Mouse (Mus musculus): ENCODE data around the gene Hs3st3a1. TPM values are rescaled to one million over a fixed set of nuclear protein-coding genes. Genes with fewer than 3 reads are reported as not detected.

Gene Hs3st3a1
- polyA plus RNA-seq (2015; fragmentation: Nextera tagmentation; extraction: Ambion mirVana) = 0.11 and 0.25 TPM in 2 replicates

DNA sequence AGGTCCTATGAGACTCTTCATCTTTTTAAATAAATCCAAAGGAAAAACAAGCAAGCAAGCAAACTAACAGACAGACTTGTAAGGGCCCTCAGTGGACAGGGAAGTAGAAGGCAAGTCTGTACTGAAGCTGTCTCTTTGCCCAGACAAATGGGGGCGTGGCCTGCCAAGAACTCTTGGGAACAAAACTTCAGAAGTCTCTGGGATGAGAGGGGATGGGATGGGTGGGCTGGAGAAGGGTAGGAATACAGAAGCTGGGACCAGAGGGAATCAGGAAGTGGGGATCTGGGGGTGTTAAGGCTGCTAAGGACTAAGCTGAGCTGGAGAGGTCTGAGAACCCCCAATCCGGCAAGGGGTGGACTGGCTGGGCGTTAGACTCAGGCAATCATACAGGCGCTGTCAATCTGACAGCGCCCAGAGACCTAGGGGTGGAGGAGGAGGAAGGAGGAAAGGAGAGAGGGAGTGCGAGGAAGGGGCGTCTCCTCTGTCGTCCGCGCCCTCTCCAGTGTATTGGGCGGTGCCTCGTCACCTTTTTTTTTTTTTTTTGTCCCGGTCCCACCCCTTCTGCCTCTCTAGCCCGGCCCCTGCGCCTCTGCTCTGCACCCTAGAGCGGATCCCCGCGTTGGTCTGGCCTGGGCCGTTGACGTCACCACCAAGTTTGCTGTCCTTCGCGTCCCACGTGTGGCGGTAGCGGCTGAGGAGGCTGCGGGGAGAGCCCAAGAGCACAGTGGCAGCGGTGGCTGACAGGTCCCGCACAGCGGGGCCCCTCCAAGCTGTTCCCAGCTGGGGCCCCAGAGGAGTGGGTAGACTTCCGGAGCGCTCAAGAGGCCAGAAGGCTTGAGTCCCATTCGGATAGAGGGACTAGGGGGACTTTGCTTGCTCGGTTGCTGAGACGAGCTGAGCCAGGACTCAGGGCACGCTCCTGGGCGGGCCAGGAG, at the start of gene Hs3st3a1:
Gene Hs3st3a1 (plus strand): TSS at position 722 of the 935 bp plus-strand sequence.
- peak within 1 kb of the TSS; percentile 68 for H3K9ac ChIP-seq (ENCODE audit: low read length)
- H3K36me3 ChIP-seq (ENCODE audit: control insufficient read depth, insufficient read depth) = no peaks in the 10 kb centered on the region
- H3K9me3 ChIP-seq (replicated peaks; ENCODE audit: control insufficient read depth, low read length) = 0 out of 2 replicates have a peak, but pooled peaks cover 4% of the 10 kb centered on the region
- no peak within 1 kb of the TSS for H3K27ac ChIP-seq (ENCODE audit: low read length)
- H3K4me2 ChIP-seq (ENCODE audit: low read depth, low read length) = peak within 1 kb of the TSS; percentile 99
- peaks cover 24% of the 10 kb centered on the region for H3K27me3 ChIP-seq (ENCODE audit: control insufficient read depth, insufficient read depth, low read length)
- peak within 1 kb of the TSS; percentile 59 for H3K4me3 ChIP-seq (ENCODE audit: low read length)
- H3K4me1 ChIP-seq (ENCODE audit: control insufficient read depth, insufficient read depth, low read length) = peaks cover 11% of the 10 kb centered on the region; the same call in 1 of the 2 replicates
- WGBS = 1% methylated on average over 34 of the region's 36 CpGs
- ATAC-seq (replicated peaks; ENCODE audit: extremely low read depth, insufficient read depth, low FRiP score) = peak; percentile 90

DNA sequence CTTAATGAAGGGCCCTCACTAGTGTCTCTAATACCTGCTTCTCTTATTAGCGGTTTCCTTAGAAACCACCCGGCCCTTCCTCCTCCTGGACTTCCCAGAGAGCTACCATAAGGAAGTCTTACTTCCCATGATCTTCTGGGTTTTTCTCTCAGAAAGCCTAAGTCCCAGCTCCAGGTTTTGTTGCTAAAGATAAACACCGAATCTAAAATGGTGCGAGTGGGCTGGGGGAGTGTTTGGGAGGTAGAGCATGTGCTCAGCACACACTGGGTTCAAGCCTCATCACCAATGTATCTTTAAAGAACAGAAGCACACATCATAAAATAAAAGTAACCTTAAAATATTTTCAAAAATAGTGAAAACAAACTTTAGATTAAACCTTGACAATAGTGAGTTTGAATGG, 48.8 kb upstream of the Hs3st3a1 start:
- no peak overlapping the region for H3K4me3 ChIP-seq (ENCODE audit: low read length)
- WGBS = 87% methylated on average over 4 of the region's 4 CpGs
- no peaks in the 10 kb centered on the region for H3K27me3 ChIP-seq (ENCODE audit: control insufficient read depth, insufficient read depth, low read length)
- no peaks in the 10 kb centered on the region for H3K9me3 ChIP-seq (replicated peaks; ENCODE audit: control insufficient read depth, low read length)
- H3K4me1 ChIP-seq (ENCODE audit: control insufficient read depth, insufficient read depth, low read length) = no peaks in the 10 kb centered on the region
- no peak for ATAC-seq (replicated peaks; ENCODE audit: extremely low read depth, insufficient read depth, low FRiP score)
- no peak overlapping the region for H3K4me2 ChIP-seq (ENCODE audit: low read depth, low read length)
- no peak overlapping the region for H3K27ac ChIP-seq (ENCODE audit: low read length)
- no peaks in the 10 kb centered on the region for H3K36me3 ChIP-seq (ENCODE audit: control insufficient read depth, insufficient read depth)
- H3K9ac ChIP-seq (ENCODE audit: low read length) = no peak overlapping the region

DNA sequence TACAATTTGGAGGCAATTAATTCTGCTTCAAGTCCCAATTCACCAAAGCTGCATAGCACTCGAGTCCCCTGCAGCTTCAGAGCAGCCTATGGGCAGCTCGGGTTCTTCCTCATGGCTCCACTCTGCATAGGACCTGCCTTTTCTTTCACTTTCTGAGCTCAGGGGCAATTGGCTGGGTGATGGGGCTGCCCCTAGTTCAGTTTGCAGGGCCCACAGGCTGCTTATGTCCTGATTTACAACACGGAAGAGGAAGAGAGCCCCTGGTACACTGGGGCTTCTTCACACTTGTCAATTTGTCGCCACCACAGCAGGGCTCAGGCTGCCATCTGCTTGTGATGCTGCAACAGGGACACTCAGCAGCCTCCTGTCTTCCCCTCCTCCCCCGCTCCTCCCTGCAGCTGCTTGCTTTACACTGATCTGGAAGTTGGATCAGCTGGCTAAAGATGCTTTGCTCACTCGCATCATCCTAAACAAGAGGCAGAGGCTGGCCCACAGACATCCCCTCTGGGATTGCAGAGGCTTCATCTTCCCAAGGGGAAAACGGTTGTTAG, 38.7 kb upstream of the Hs3st3a1 start:
- Histone ChIP-seq H3K27me3 (ENCODE audit: control insufficient read depth, insufficient read depth, low read length) (no peaks in the 10 kb centered on the region), H3K27ac (ENCODE audit: low read length) (no peak overlapping the region), H3K4me3 (ENCODE audit: low read length) (peak overlapping the region; percentile 29; the same call in 1 of the 2 replicates), H3K9me3 (replicated peaks; ENCODE audit: control insufficient read depth, low read length) (no peaks in the 10 kb centered on the region), H3K4me2 (ENCODE audit: low read depth, low read length) (peak overlapping the region; percentile 41), H3K36me3 (ENCODE audit: control insufficient read depth, insufficient read depth) (no peaks in the 10 kb centered on the region), H3K4me1 (ENCODE audit: control insufficient read depth, insufficient read depth, low read length) (no peaks in the 10 kb centered on the region), H3K9ac (ENCODE audit: low read length) (no peak overlapping the region)
- ATAC-seq (replicated peaks; ENCODE audit: extremely low read depth, insufficient read depth, low FRiP score) = no peak
- 13% methylated on average over 7 of the region's 7 CpGs for WGBS

DNA sequence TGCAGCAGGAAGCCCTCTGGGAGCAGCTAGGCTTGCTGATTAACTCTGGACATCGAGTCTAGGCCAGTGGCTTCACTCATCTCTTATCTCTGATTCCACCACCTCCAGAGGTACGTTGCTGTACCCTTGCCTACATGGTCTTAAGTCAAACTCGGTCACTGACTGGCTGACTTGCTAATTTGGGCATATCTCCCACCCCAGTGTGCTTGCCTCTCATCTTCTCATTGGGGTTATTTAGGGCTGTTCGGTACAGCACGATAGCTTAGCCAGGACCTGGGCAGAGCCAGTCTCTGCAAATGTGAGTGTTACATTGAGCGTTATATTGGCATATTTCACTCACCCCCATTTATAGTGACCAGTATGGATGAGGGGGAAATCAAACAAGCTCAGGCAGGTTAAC, 38.2 kb upstream of the Hs3st3a1 start:
- Histone ChIP-seq H3K4me2 (ENCODE audit: low read depth, low read length) (no peak overlapping the region), H3K36me3 (ENCODE audit: control insufficient read depth, insufficient read depth) (no peaks in the 10 kb centered on the region), H3K4me3 (ENCODE audit: low read length) (no peak overlapping the region), H3K9ac (ENCODE audit: low read length) (no peak overlapping the region), H3K27me3 (ENCODE audit: control insufficient read depth, insufficient read depth, low read length) (no peaks in the 10 kb centered on the region), H3K4me1 (ENCODE audit: control insufficient read depth, insufficient read depth, low read length) (no peaks in the 10 kb centered on the region), H3K9me3 (replicated peaks; ENCODE audit: control insufficient read depth, low read length) (no peaks in the 10 kb centered on the region), H3K27ac (ENCODE audit: low read length) (no peak overlapping the region)
- WGBS = 43% methylated on average over 6 of the region's 6 CpGs
- no peak for ATAC-seq (replicated peaks; ENCODE audit: extremely low read depth, insufficient read depth, low FRiP score)

DNA sequence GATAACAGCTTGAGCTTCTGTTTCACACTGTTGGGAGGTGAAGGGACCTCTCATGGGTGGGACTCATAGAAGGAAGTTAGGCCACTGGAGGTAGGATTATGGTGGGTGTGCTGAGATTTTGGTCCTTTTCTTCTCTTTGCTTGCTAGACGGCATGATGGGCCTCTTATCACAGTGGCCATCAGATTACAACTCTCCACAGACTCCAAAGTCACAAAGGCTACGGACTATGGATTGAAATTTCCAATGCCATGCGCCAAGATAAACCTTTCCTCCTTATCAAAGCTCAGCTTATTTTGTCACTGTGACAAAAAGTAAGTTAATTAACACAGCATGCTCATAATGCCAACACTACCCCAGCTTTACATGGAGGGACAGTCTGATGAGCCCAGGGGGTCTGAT, 37.5 kb upstream of the Hs3st3a1 start:
- WGBS = 61% methylated on average over 3 of the region's 3 CpGs
- no peaks in the 10 kb centered on the region for H3K36me3 ChIP-seq (ENCODE audit: control insufficient read depth, insufficient read depth)
- H3K4me2 ChIP-seq (ENCODE audit: low read depth, low read length) = no peak overlapping the region
- no peaks in the 10 kb centered on the region for H3K27me3 ChIP-seq (ENCODE audit: control insufficient read depth, insufficient read depth, low read length)
- no peak overlapping the region for H3K9ac ChIP-seq (ENCODE audit: low read length)
- ATAC-seq (replicated peaks; ENCODE audit: extremely low read depth, insufficient read depth, low FRiP score) = no peak
- H3K4me1 ChIP-seq (ENCODE audit: control insufficient read depth, insufficient read depth, low read length) = no peaks in the 10 kb centered on the region
- no peak overlapping the region for H3K4me3 ChIP-seq (ENCODE audit: low read length)
- no peaks in the 10 kb centered on the region for H3K9me3 ChIP-seq (replicated peaks; ENCODE audit: control insufficient read depth, low read length)
- H3K27ac ChIP-seq (ENCODE audit: low read length) = no peak overlapping the region

DNA sequence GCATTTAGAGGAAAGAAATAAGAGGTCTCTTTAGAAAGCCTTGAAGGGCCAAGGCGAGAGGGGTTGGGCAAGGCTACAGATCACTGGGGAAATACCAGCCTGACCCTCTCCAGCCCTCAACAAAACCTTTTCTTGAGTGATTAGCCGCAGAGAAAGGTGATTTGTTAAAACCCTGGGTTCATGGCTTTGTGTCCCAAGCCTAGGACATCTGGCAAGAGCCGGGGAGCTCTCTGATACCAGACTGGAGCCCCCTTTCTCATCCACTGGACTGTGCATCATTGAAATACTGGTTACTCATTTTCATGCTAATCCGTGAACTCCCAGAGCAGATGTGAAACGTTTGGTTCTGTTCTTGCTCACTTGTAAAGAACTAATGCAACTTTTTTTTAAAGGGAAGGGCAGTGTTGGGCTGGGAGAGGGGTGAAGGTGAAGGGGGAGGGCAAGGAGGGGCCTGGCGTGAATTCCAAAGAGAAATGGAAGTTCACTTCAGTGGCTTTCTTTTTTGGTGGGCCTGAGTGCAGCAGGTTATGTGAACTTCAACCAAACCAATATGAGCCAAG, 34.5 kb upstream of the Hs3st3a1 start:
- no peak overlapping the region for H3K4me3 ChIP-seq (ENCODE audit: low read length)
- no peaks in the 10 kb centered on the region for H3K36me3 ChIP-seq (ENCODE audit: control insufficient read depth, insufficient read depth)
- WGBS = 71% methylated on average over 6 of the region's 6 CpGs
- ATAC-seq (replicated peaks; ENCODE audit: extremely low read depth, insufficient read depth, low FRiP score) = no peak
- H3K9ac ChIP-seq (ENCODE audit: low read length) = no peak overlapping the region
- H3K4me2 ChIP-seq (ENCODE audit: low read depth, low read length) = no peak overlapping the region
- no peaks in the 10 kb centered on the region for H3K4me1 ChIP-seq (ENCODE audit: control insufficient read depth, insufficient read depth, low read length)
- H3K27ac ChIP-seq (ENCODE audit: low read length) = no peak overlapping the region
- H3K27me3 ChIP-seq (ENCODE audit: control insufficient read depth, insufficient read depth, low read length) = no peaks in the 10 kb centered on the region
- no peaks in the 10 kb centered on the region for H3K9me3 ChIP-seq (replicated peaks; ENCODE audit: control insufficient read depth, low read length)

DNA sequence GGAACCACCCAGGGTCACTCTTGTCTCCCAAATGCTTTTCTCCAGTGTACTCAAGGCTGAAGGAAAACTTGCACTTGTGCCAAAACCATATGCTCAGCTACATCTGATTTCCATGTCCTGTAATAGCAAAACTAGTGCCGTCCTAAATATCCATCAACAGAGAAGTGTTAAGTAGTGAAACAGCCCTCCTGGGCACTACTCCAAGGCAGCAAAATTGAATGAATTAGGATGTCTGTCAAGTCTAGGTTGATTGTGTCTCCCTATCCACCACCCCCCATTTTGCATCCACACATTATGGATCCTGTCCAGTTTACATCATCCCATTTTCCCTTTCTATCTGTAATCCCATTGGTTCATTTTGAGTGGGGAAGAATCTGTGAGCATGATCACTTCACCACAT, 16.2 kb upstream of the Hs3st3a1 start:
- Histone ChIP-seq H3K27me3 (ENCODE audit: control insufficient read depth, insufficient read depth, low read length) (no peaks in the 10 kb centered on the region), H3K4me1 (ENCODE audit: control insufficient read depth, insufficient read depth, low read length) (no peaks in the 10 kb centered on the region), H3K4me3 (ENCODE audit: low read length) (no peak overlapping the region), H3K9ac (ENCODE audit: low read length) (no peak overlapping the region), H3K4me2 (ENCODE audit: low read depth, low read length) (no peak overlapping the region), H3K9me3 (replicated peaks; ENCODE audit: control insufficient read depth, low read length) (peaks cover 3% of the 10 kb centered on the region), H3K36me3 (ENCODE audit: control insufficient read depth, insufficient read depth) (no peaks in the 10 kb centered on the region), H3K27ac (ENCODE audit: low read length) (no peak overlapping the region)
- no peak for ATAC-seq (replicated peaks; ENCODE audit: extremely low read depth, insufficient read depth, low FRiP score)
- 43% methylated on average over 1 of the region's 1 CpGs for WGBS

DNA sequence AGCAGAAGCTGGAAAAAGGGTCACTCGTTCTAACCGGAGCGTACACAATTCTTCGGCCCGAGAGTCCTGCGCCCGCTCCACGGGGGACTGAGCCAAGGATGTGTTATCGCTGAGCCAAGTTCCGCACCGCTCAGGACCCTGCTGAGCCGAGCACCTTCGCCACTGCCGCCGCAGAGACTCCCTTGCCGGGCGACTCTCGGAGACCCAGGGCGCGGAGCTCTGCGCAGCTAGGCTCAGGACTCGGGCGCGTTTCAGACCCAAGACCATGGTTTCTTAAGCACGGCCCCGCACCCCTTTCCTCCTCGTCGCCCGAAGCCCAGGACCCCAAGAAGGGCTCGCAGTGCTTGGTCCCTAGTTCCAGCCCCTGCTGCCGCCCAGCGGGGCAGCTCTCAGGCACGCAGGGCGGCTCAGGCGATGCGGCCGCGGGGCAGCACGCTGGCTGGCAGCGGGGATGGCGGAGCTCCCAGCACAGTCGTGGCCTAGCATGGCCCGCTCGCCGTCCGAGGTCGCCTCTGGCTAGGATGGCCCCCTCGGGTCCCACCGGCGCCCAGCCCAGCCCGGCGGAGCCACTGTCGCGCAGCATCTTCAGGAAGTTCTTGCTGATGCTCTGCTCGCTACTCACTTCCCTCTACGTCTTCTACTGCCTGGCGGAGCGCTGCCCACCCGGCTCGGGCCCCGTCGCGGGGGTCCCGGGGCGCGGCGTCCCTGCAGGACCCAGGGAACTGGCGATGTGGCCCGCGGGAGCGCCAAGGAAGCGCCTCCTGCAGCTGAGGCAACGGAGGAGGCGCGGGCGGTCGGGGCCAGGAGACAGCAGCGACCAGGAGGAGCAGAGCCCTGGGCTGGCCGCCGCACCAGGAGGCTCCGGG, 647 bp downstream of the Hs3st3a1 start:
- Histone ChIP-seq H3K4me2 (ENCODE audit: low read depth, low read length) (peak overlapping the region; percentile 99), H3K27me3 (ENCODE audit: control insufficient read depth, insufficient read depth, low read length) (peaks cover 28% of the 10 kb centered on the region), H3K4me3 (ENCODE audit: low read length) (peak overlapping the region; percentile 59), H3K9me3 (replicated peaks; ENCODE audit: control insufficient read depth, low read length) (0 out of 2 replicates have a peak, but pooled peaks cover 4% of the 10 kb centered on the region), H3K27ac (ENCODE audit: low read length) (no peak overlapping the region), H3K36me3 (ENCODE audit: control insufficient read depth, insufficient read depth) (no peaks in the 10 kb centered on the region), H3K9ac (ENCODE audit: low read length) (peak overlapping the region; percentile 68), H3K4me1 (ENCODE audit: control insufficient read depth, insufficient read depth, low read length) (peaks cover 11% of the 10 kb centered on the region; the same call in 1 of the 2 replicates)
- ATAC-seq (replicated peaks; ENCODE audit: extremely low read depth, insufficient read depth, low FRiP score) = peak; percentile 67
- WGBS = under 1% methylated on average over 81 of the region's 81 CpGs
